Mouse (Mus musculus): ENCODE measurements around the gene Acmsd. TPM values are rescaled to one million over a fixed set of nuclear protein-coding genes. Genes with fewer than 3 reads are reported as not detected.
"Not testable (repeated sequence)": the region's sequence is repeated elsewhere in the genome, so short reads cannot be mapped to it uniquely, and the experiment has no call there.

The Acmsd gene
- polyA plus RNA-seq, 1 experiment from 2014 or later: 0.16 TPM

GRCm38 (mm10) chr1:127732435-127732834, 3.2 kb downstream of the Acmsd start:
- Histone ChIP-seq H3K9ac (replicated peaks; ENCODE audit: low read depth, low read length) (no peak overlapping the region), H3K27me3 (ENCODE audit: control insufficient read depth, insufficient read depth, low read length) (no peaks in the 10 kb centered on the region), H3K4me2 (ENCODE audit: low read depth, low read length) (no peak overlapping the region), H3K36me3 (ENCODE audit: control insufficient read depth, insufficient read depth, low read length) (no peaks in the 10 kb centered on the region), H3K4me1 (ENCODE audit: control insufficient read depth, insufficient read depth, low read length) (no peaks in the 10 kb centered on the region), H3K4me3 (ENCODE audit: low read depth, low read length) (no peak overlapping the region), H3K9me3 (ENCODE audit: control insufficient read depth, low read length) (no peaks in the 10 kb centered on the region), H3K27ac (ENCODE audit: low read depth, low read length) (no peak overlapping the region)
- no peak for ATAC-seq (ENCODE audit: low read depth)
- 95% methylated on average over 3 of the region's 3 CpGs for WGBS

- 73% methylated on average over 3 of the region's 3 CpGs for WGBS
- no peaks in the 10 kb centered on the region for H3K36me3 ChIP-seq (ENCODE audit: control insufficient read depth, insufficient read depth, low read length)
- no peaks in the 10 kb centered on the region for H3K9me3 ChIP-seq (ENCODE audit: control insufficient read depth, low read length)
- no peaks in the 10 kb centered on the region for H3K27me3 ChIP-seq (ENCODE audit: control insufficient read depth, insufficient read depth, low read length)
- H3K4me1 ChIP-seq (ENCODE audit: control insufficient read depth, insufficient read depth, low read length): no peaks in the 10 kb centered on the region
- no peak overlapping the region for H3K9ac ChIP-seq (replicated peaks; ENCODE audit: low read depth, low read length)
- H3K27ac ChIP-seq (ENCODE audit: low read depth, low read length): no peak overlapping the region
- no peak for ATAC-seq (ENCODE audit: low read depth)
- no peak overlapping the region for H3K4me3 ChIP-seq (ENCODE audit: low read depth, low read length)
- H3K4me2 ChIP-seq (ENCODE audit: low read depth, low read length): no peak overlapping the region
These were observed 3.6 kb downstream of the Acmsd start for GRCm38 (mm10) chr1:127732841-127733240.

- Histone ChIP-seq H3K4me3 (ENCODE audit: low read depth, low read length) (no peak overlapping the region), H3K27ac (ENCODE audit: low read depth, low read length) (no peak overlapping the region), H3K4me1 (ENCODE audit: control insufficient read depth, insufficient read depth, low read length) (no peaks in the 10 kb centered on the region), H3K9ac (replicated peaks; ENCODE audit: low read depth, low read length) (no peak overlapping the region), H3K9me3 (ENCODE audit: control insufficient read depth, low read length) (no peaks in the 10 kb centered on the region), H3K36me3 (ENCODE audit: control insufficient read depth, insufficient read depth, low read length) (no peaks in the 10 kb centered on the region), H3K27me3 (ENCODE audit: control insufficient read depth, insufficient read depth, low read length) (no peaks in the 10 kb centered on the region), H3K4me2 (ENCODE audit: low read depth, low read length) (no peak overlapping the region)
- 67% methylated on average over 3 of the region's 3 CpGs for WGBS
- ATAC-seq (ENCODE audit: low read depth): no peak
These were observed 6.1 kb downstream of the Acmsd start for GRCm38 (mm10) chr1:127735356-127735755.

- peak; percentile 34 for ATAC-seq (ENCODE audit: low read depth)
- no peak overlapping the region for H3K4me2 ChIP-seq (ENCODE audit: low read depth, low read length)
- no peaks in the 10 kb centered on the region for H3K27me3 ChIP-seq (ENCODE audit: control insufficient read depth, insufficient read depth, low read length)
- no peaks in the 10 kb centered on the region for H3K4me1 ChIP-seq (ENCODE audit: control insufficient read depth, insufficient read depth, low read length)
- H3K4me3 ChIP-seq (ENCODE audit: low read depth, low read length): no peak overlapping the region
- no peaks in the 10 kb centered on the region for H3K36me3 ChIP-seq (ENCODE audit: control insufficient read depth, insufficient read depth, low read length)
- no peaks in the 10 kb centered on the region; the same call in 1 of the 2 replicates for H3K9me3 ChIP-seq (ENCODE audit: control insufficient read depth, low read length)
- WGBS: 60% methylated on average over 11 of the region's 11 CpGs
- H3K27ac ChIP-seq (ENCODE audit: low read depth, low read length): no peak overlapping the region
- H3K9ac ChIP-seq (replicated peaks; ENCODE audit: low read depth, low read length): no peak overlapping the region
These were observed 21.3 kb downstream of the Acmsd start for GRCm38 (mm10) chr1:127750401-127751102.

GRCm38 (mm10) chr1:127755806-127756205, 26.6 kb downstream of the Acmsd start:
- Histone ChIP-seq H3K9ac (replicated peaks; ENCODE audit: low read depth, low read length) (no peak overlapping the region), H3K4me3 (ENCODE audit: low read depth, low read length) (no peak overlapping the region), H3K27me3 (ENCODE audit: control insufficient read depth, insufficient read depth, low read length) (no peaks in the 10 kb centered on the region), H3K4me2 (ENCODE audit: low read depth, low read length) (no peak overlapping the region), H3K36me3 (ENCODE audit: control insufficient read depth, insufficient read depth, low read length) (no peaks in the 10 kb centered on the region), H3K27ac (ENCODE audit: low read depth, low read length) (no peak overlapping the region), H3K9me3 (ENCODE audit: control insufficient read depth, low read length) (no peaks in the 10 kb centered on the region), H3K4me1 (ENCODE audit: control insufficient read depth, insufficient read depth, low read length) (no peaks in the 10 kb centered on the region)
- 77% methylated on average over 4 of the region's 4 CpGs for WGBS
- no peak for ATAC-seq (ENCODE audit: low read depth)

- H3K36me3 ChIP-seq (ENCODE audit: control insufficient read depth, insufficient read depth, low read length): no peaks in the 10 kb centered on the region
- H3K4me2 ChIP-seq (ENCODE audit: low read depth, low read length): no peak overlapping the region
- no peaks in the 10 kb centered on the region for H3K4me1 ChIP-seq (ENCODE audit: control insufficient read depth, insufficient read depth, low read length)
- H3K27me3 ChIP-seq (ENCODE audit: control insufficient read depth, insufficient read depth, low read length): no peaks in the 10 kb centered on the region
- no peak for ATAC-seq (ENCODE audit: low read depth)
- H3K27ac ChIP-seq (ENCODE audit: low read depth, low read length): no peak overlapping the region
- H3K9me3 ChIP-seq (ENCODE audit: control insufficient read depth, low read length): no peaks in the 10 kb centered on the region
- H3K4me3 ChIP-seq (ENCODE audit: low read depth, low read length): no peak overlapping the region
- no peak overlapping the region for H3K9ac ChIP-seq (replicated peaks; ENCODE audit: low read depth, low read length)
- WGBS: 72% methylated on average over 5 of the region's 5 CpGs
These were observed 27.3 kb downstream of the Acmsd start for GRCm38 (mm10) chr1:127756331-127757163.

GRCm38 (mm10) chr1:127757164-127757545, 27.9 kb downstream of the Acmsd start:
- not testable (repeated sequence) for H3K27ac ChIP-seq (ENCODE audit: low read depth, low read length); H3K27me3 ChIP-seq (ENCODE audit: control insufficient read depth, insufficient read depth, low read length); H3K4me2 ChIP-seq (ENCODE audit: low read depth, low read length); H3K9ac ChIP-seq (replicated peaks; ENCODE audit: low read depth, low read length); ATAC-seq (ENCODE audit: low read depth); H3K36me3 ChIP-seq (ENCODE audit: control insufficient read depth, insufficient read depth, low read length); H3K4me3 ChIP-seq (ENCODE audit: low read depth, low read length); H3K9me3 ChIP-seq (ENCODE audit: control insufficient read depth, low read length); H3K4me1 ChIP-seq (ENCODE audit: control insufficient read depth, insufficient read depth, low read length)
- WGBS: 95% methylated on average over 3 of the region's 3 CpGs

- ATAC-seq (ENCODE audit: low read depth): no peak
- H3K4me3 ChIP-seq (ENCODE audit: low read depth, low read length): no peak overlapping the region
- WGBS: 48% methylated on average over 2 of the region's 2 CpGs
- no peak overlapping the region for H3K4me2 ChIP-seq (ENCODE audit: low read depth, low read length)
- no peaks in the 10 kb centered on the region for H3K9me3 ChIP-seq (ENCODE audit: control insufficient read depth, low read length)
- no peak overlapping the region for H3K27ac ChIP-seq (ENCODE audit: low read depth, low read length)
- no peak overlapping the region for H3K9ac ChIP-seq (replicated peaks; ENCODE audit: low read depth, low read length)
- H3K27me3 ChIP-seq (ENCODE audit: control insufficient read depth, insufficient read depth, low read length): no peaks in the 10 kb centered on the region
- H3K36me3 ChIP-seq (ENCODE audit: control insufficient read depth, insufficient read depth, low read length): no peaks in the 10 kb centered on the region
- no peaks in the 10 kb centered on the region for H3K4me1 ChIP-seq (ENCODE audit: control insufficient read depth, insufficient read depth, low read length)
These were observed 36.3 kb downstream of the Acmsd start for GRCm38 (mm10) chr1:127765468-127765867.

- H3K36me3 ChIP-seq (ENCODE audit: control insufficient read depth, insufficient read depth, low read length): no peaks in the 10 kb centered on the region
- WGBS: 92% methylated on average over 2 of the region's 2 CpGs
- H3K9ac ChIP-seq (replicated peaks; ENCODE audit: low read depth, low read length): no peak overlapping the region
- H3K4me3 ChIP-seq (ENCODE audit: low read depth, low read length): no peak overlapping the region
- H3K4me1 ChIP-seq (ENCODE audit: control insufficient read depth, insufficient read depth, low read length): no peaks in the 10 kb centered on the region
- no peak overlapping the region for H3K4me2 ChIP-seq (ENCODE audit: low read depth, low read length)
- ATAC-seq (ENCODE audit: low read depth): no peak
- H3K9me3 ChIP-seq (ENCODE audit: control insufficient read depth, low read length): no peaks in the 10 kb centered on the region
- no peaks in the 10 kb centered on the region for H3K27me3 ChIP-seq (ENCODE audit: control insufficient read depth, insufficient read depth, low read length)
- no peak overlapping the region for H3K27ac ChIP-seq (ENCODE audit: low read depth, low read length)
These were observed 37.5 kb downstream of the Acmsd start for GRCm38 (mm10) chr1:127766741-127767140.
